Mouse (Mus musculus): ENCODE data around the gene Tenm4.

The Tenm4 gene

DNA sequence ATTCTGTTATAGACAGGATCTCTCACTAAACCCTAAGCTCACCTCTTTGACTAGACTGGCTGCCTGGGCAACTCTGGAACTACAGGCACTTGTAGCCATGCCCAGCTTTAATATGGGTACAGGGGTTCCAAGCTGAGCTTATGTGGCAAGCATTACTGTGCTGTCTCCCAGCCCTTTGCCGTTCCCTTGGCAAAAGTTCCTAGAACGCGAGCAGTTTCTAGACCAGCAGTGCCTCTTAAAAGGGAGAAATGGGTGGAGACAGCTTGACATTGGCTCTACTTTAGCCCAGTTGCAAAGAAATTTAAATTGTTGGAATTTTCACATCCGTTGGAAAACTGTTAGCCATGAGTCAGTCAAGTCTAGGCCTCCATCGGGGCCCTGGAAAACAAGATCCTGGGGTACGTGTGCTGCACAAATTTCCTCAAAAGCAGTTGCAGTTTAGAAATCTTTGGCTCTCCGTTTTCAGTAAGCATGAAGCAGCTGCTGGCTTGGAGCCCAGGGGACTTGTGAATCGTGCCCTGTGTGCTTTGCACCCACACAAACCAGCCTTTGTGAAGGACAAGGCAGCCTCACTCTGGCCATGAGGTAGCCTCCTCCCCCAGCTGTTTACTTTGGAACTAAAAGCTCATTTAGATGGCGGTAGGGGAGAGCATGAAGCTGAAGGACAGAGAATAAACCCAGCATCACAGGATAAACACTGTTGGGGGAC is 625.1 kb downstream of the Tenm4 start:
- peak; percentile 72 for DNase-seq (ENCODE audit: extremely low read depth, low read depth, low spot score)

DNA sequence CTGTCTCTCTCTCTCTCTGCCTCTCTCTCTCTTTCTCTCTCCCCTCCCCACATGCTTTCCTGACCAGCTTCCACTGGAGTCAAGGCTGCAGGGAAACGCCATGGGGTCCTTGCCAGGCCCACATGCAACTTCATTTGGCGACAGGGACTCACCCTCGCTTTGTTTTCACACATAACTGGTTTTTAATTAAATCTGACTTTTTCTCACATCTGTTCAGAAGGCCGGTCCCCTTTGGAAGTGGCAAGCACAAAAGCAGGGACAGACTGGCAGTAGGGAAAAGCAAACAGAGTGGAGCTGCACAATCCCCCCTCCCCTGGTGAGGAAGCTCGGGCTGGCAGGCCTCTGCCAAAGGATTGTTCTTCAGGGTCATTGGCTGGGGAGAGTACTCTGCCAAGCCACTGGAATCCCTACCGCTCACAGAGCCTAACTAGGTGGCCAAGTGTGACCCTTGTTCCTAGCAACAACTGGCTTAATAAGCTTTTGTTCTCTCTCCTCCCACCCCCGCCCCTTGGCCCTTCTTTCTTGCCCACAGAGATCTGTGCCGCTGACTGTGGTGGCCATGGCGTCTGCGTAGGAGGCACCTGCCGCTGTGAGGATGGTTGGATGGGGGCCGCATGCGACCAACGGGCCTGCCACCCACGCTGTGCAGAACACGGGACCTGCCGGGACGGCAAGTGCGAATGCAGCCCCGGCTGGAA is 625.9 kb downstream of the Tenm4 start:
- DNase-seq (ENCODE audit: extremely low read depth, low read depth, low spot score): peak; percentile 23

DNA sequence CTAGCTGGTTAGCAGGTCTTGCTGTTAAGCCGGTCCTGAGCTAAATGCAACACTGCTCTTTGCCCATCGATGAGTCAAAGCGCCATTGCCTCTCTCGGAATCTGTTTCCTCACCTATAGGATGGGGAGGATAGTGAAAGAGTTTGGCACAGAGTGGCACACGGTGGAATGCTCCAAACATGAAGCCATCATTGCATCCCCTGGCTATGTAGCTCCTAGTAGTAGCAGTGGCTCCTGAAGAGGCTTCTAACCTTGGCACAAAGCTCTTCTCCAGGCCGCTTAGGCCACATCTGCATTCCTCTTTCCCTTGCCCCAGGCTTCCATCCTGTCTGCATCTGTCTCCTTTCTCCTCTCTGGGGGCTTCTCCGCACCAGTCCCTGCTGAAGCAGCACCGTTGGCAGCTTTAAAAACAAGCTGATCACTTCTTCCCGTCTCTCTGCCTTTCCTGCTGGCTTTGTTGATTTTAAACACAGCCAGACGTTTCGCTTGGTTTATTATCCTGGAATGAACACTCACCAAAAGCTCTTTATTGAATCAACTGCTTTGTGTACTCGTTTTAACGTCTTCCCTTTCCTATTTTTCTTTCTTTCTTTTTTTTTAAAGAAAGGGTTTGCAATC is 626.8 kb downstream of the Tenm4 start:
- DNase-seq (ENCODE audit: extremely low read depth, low read depth, low spot score): peak; percentile 21

DNA sequence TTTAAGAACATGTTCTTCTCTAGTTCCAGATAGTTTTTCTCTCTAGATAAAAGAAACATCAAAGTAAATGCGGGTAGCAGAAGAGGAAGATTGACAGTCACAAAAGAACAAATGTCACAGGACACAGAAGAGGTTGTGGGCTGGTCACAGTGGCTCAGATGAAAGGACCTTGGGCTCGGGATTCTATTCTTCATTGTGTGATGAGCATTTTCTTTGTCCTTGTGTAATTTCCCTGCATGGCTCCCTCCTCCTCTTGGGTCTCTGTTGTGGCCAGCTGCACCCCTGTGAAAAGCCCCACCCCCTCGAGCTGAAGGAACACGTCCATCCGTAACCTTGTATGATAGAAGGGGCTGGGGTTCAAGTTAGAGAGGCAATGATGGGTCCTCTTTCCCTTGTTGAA is 628.8 kb downstream of the Tenm4 start:
- no peak for DNase-seq (ENCODE audit: extremely low read depth, low read depth, low spot score)

DNA sequence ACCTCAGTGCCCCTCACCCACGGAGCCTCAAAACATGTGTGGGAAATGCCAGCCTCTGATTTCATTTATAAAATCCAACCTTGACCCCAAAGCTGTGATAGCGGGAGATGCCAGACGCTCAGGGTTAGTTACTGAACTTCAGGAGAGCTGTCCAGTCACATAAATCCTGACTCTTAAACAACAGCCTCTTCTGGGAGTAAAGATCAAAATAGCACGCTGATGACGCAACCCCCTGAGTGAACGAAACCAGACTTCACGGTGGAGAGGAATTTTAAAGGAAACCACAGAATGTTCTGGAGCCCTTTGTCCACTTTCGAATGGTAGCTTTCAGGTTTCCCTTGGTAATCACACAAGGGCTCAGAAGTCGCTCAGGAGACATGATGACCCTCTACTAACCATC is 630.3 kb downstream of the Tenm4 start:
- no peak for DNase-seq (ENCODE audit: extremely low read depth, low read depth, low spot score)

DNA sequence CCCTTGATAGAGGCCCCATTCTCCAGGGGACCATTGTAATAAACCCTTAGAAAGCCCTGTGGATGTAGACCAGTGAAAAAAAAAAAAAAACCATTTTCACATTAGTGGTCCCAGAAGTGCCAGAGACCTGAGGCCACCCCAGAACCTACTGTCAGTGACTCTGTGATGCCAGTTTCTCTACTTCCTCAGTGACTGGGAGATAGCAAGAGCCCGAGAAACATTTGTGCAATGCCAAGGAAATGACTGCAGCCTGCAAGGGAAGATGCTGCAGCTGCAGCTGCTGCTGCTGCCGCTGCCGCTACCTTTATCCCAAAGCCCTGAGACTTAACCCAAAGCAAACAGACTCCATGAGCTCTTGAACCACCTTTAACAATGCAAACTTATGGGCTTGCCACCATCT is 631.2 kb downstream of the Tenm4 start:
- DNase-seq (ENCODE audit: extremely low read depth, low read depth, low spot score): no peak

DNA sequence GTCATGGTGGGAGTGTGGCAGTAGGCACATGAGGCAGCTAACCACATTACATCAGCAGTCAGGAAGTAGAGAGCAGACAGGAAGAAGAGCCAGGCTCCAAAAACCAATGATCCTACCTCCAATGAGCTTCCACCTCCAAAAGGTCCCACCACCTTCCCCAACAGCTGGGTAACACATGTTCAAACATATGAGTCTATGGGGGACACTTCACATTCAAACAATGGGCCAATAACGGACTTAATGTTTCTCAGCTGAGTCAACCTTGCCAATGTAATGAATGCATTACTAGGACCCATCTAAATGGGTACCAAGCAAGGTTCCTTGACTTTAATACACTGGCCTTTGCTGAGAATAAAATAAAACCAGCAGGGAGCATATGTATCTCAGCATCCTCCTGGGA is 635.5 kb downstream of the Tenm4 start:
- DNase-seq (ENCODE audit: extremely low read depth, low read depth, low spot score): no peak

DNA sequence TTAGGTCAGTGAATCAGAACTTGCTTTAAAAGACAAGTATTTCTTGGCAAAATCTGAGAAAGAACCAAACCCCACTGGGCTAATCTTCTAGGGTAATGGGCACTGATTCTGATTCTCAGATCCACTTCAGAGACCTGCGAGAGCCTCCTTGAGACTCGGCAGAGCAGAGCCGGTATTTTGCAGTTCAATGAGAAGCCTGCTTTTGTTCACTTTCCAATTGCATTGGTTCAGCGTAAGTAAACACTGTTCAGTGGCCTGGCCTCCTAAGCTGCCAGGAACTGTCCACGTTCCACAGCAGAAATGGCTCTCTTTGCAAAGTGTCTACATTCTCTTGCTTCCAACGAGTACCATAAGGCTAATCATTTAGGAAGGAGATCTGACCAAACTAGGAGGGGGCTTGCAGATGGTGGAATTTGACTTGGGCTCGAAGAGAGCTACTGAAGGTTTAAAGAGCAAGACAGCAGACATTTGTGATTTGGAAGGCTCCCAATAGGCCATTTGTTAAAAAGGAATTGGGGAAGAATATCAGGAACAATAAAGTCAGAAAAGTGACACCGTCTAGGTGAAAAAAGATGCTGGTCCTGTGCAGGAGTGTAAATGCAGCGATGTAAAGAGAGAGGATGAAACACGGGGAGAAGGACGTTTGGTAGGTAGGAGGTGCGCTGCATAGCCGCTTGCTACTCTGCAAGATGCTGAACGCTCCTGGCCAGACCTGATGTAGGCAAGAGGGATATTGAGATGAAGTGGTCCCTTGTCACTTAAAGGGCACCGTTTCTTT is 636.4 kb downstream of the Tenm4 start:
- DNase-seq (ENCODE audit: extremely low read depth, low read depth, low spot score): no peak

DNA sequence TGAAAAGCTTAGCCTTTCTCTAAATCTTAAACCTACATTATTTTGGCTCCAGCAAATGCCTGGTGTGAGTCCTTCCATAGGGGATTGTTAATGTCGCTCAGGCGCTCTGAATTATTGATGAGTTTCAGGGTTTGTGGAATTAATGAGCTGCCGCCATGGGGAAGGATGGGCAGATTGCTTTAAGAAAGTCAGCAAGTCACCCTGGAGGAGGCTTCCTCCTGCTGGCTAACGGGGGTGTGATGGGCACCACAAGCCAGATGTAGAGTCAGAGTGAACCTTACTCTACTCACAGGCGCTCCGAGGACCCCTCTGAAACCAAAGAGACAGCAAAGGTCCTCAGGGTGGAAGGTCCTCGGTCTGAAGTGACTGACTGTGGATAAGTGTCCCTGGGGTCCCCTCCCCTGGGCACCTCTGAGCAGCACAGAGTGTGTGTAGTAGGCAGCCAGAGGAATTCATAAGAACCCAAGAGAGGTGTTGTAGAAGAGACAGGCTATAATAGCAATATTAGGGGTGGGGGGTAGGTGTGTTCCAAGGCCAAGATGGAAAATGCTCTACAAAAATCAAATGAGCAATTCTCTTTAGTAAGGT is 637.1 kb downstream of the Tenm4 start:
- DNase-seq (ENCODE audit: extremely low read depth, low read depth, low spot score): no peak

DNA sequence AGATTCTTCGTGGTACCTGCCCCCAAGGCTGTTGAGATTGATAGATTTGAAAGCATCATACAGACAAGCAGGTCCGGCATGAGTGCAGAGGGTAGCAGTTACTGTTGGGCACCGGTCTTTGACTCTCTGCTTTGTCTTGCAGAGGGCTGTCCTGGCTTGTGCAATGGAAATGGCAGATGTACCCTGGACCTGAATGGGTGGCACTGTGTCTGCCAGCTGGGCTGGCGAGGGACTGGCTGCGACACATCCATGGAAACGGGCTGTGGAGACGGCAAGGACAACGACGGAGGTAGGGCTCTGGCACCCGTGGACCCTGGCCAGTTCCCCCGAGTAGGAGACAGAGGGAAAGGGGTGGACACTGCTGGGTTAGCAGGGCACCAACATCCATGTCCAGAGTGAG is 640.6 kb downstream of the Tenm4 start:
- no peak for DNase-seq (ENCODE audit: extremely low read depth, low read depth, low spot score)

DNA sequence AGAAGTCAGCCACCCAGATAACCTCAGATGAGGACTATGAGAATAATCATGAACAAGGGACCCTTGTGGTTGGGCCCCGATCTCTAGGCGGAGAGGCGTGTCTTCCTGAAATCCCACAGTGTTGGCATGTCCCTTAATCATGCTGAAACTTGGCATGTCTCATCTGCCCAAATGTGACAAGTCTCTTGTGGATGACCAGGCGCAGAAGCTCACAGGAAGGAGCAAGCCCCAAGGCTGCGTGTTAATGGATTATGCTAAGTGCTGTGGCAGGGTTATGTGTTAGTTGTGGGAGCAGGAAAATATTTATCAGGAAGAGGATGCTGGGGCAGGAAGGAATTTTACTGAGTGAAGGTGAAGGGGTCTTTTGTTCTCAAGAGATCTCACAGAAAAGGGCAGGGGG is 642.0 kb downstream of the Tenm4 start:
- no peak for DNase-seq (ENCODE audit: extremely low read depth, low read depth, low spot score)

DNA sequence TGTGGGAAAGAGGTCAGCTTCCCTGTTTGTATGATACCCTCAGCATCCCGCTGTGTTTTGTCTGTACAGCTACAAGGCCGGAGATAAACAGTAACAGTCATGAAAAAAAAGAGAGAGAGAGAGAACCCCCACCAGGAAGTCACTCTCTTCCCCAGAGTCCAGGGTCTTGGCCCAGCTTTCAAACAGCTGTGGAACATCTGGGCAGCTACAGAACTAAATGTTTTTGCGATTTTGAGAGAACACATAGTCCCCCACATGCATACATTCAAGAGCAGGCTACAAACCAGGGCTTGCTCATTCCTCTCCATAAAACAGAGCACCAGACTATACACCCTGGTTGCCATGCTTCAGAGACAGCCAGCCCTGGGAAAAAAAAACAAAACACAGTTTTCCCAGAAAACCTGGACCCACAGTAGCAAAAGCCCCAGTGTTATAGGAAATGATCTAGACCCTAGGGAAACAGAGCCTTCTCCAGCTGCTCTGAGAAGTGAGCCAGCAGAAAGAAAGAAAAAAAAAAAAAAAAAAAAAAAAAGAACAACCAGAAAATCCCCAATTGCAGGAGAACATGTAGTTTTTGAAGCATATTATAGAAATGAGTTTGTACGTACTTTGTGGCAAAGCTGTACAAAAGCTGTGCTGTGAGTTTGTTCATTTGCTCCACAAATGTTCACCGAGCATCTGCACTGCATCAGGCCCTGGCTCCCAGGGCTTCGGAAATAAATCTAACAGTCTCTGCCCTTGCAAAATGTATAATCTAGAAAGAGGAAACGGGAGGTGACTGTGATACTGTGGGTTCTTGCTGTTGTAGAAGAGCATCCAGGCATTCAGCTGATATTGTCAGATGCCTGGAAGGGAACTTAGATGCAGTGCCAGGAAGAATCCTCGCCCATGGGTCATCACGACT is 642.7 kb downstream of the Tenm4 start:
- DNase-seq (ENCODE audit: extremely low read depth, low read depth, low spot score): no peak

DNA sequence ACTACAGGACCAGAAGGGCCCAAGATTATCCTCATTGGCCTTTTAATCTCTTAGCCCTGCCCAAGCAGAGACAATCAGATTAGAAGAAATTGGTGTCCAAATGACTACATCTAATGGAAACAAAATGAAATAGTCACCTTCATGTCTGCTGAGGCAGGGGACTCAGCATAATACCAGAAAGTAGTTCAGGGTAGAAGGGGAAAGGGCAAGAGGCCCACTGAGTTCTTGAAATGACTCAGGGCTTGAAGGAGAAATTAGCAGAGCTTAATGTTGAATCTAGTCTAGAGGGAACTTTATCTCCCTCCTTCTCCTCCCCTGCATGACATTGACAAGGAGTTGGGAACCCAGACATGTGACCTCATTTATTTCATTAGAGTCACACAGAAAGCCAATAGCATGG is 643.5 kb downstream of the Tenm4 start:
- DNase-seq (ENCODE audit: extremely low read depth, low read depth, low spot score): no peak

DNA sequence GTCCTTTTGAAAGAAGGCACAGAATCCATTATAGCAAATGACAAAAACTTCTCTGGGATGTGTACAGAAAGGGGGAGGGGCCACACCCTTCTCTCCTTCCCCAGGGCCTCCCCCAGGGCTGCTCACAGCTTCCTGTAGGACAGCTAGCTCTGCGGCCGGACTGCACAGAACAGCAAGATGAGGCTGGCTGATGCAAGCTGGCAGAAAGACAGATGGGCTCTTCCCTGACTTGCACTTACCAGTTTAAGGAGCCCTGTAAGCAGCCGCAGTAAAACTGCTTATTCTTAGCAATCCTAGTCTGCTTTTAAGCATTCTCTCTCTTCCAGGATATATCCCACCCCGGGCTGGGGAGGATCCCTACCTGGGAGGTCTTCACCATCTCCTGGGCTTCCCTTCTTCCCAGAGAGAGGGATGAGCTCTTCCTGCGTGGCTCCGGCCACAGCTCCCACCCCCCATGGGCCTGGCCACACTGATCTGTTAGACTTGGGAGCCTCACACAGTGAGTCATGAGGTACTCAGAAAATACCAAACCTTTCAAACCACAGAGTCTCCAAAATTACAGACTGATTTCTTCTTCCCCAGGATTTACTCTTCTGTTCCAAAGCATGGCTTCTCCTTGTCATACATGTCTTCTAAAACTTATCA is 646.1 kb downstream of the Tenm4 start:
- DNase-seq (ENCODE audit: extremely low read depth, low read depth, low spot score): no peak

DNA sequence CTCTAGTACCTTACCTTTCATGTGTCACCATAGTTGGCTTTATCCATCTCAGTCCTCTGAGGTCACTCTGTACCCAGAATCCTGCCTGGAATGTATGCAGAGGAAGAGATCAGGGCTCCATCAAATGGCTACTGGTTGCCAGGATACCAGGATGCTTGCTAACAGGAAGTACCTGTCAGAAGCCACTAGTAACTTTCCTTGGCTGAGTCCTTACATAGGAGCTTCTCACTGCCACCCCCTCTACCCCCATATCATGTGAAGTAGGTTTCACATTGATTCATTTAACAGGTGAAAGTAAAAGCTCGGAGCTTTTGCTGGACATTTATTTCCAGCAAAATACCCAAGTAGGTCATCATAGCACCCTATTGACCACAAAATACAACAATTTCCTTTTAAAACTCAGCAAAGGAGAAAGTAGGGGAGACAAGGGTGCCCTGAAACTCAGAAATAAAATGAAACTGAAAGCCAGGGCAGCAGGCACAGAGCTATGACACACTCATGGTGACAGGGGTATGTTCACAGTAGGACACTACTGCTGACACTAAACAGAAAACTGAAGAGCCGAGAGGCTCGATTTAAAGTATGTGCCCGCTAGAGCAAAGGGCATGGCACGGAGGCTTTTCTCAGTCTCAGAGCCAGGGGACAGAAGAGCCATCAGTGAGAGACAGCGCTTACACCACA is 647.3 kb downstream of the Tenm4 start:
- DNase-seq (ENCODE audit: extremely low read depth, low read depth, low spot score): no peak

DNA sequence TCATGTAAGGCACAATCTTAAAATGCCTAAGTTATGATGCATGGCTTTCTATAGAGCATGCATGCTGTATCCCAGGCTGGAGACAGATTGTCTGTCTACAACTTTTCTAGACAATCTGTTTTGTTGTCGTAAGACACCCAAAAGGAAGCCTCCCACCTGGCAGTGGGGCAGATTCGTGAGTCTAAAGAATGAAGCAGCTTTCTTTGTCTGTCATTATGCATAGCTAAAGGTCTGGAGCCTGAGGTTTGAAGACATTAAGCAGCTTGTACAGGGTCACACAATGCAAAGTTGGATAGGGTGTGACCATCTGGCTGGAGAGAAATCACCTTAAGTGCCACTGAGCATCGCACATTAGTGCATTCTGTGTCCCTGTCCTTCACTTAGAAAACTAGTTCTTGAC is 648.5 kb downstream of the Tenm4 start:
- no peak for DNase-seq (ENCODE audit: extremely low read depth, low read depth, low spot score)

DNA sequence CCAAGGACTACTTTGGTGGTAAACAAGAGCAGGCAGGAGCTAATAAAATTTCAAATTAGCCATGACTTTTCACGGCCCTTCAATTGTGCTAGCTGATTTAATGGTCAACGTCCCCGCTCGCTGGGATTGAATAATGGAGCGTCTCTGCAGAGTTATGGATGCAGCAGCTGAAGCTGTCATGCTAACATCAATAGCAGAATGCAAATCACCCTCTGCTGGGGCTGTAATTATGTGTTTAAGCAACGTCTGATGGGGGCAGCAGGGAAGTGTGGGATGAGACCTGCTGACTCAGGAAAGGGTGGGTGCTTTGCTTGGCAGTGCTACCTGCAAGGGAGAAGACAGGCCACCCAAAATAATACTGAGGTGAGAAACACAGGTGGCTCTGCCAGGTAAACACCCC is 649.3 kb downstream of the Tenm4 start:
- DNase-seq (ENCODE audit: extremely low read depth, low read depth, low spot score): no peak

DNA sequence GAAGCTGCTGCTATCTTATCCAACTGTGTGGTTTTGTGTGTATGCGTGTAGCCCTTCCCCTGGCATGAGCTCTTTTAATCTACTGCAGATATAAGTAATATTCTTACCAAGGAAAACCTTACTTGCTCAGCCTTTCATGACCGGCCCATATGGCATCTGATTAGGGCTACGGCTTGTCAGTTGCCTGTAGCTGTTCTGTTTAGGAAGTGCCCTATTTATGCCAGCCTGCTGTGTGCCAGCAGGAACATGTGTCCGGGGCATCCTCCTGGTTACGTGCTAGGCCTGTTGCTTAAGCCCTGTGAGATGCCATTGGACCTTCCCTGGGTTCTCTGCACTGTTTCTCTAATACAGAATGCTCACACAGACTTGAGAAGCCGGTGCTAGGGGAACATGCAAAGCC is 655.1 kb downstream of the Tenm4 start:
- DNase-seq (ENCODE audit: extremely low read depth, low read depth, low spot score): no peak

DNA sequence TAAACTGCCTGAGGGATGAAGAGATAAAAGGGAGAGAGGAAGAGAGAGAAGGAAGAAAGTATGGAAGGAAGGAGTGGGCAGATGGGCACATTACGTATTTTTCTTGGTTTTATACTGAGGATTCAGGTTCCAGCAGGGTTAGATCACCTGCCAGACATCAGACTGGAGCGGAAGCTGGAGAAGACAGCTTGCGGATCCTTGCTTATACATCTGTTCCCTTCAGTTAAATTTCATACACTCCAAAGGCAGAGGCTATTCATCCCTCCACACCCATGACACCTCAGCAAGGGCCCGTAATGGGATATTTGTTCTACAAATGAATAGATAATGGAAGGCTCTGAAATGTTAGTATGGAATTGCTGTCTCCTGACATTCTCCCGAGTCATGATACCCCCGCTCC is 655.6 kb downstream of the Tenm4 start:
- no peak for DNase-seq (ENCODE audit: extremely low read depth, low read depth, low spot score)

All from fat pad, adult 2 months (tissue).